Mouse (Mus musculus) embryonic fibroblast, embryonic 13.5 days (primary cell): ENCODE measurements at regions not wholly inside any gene's neighbourhood (a gene's known extent, or its start where the extent isn't known, plus 50 kb on each side); places are given as distances from the start of the nearest gene placed in this dataset.

ENCODE experiments used
- CTCF ChIP-seq: IDR thresholded peaks from 2 replicates; pipeline ENCODE4 v1.5.1; 2011; ENCODE audit warnings: mild to moderate bottlenecking, control low read depth, low read length, moderate library complexity, borderline replicate concordance; ENCODE audit not compliant: insufficient read depth
- POLR2A ChIP-seq: IDR thresholded peaks from 2 replicates; pipeline ENCODE4 v1.6.1; 2011; ENCODE audit warnings: low read depth, mild to moderate bottlenecking, control low read depth, low read length, moderate library complexity

- no peak for TF ChIP-seq CTCF
- no peak for TF ChIP-seq POLR2A
Measured at GRCm38 (mm10) chr4:124120334-124120733, 202.5 kb upstream of the 4930535I16Rik start.
